Mouse (Mus musculus): ENCODE measurements at regions not wholly inside any gene's neighbourhood (a gene's known extent, or its start where the extent isn't known, plus 50 kb on each side); places are given as distances from the start of the nearest gene placed in this dataset.

GRCm38 (mm10) chr8:93655752-93656151, 120.1 kb upstream of the Ces5a start:
- Histone ChIP-seq H3K4me3 (no peak overlapping the region), H3K27me3 (replicated peaks; ENCODE audit: low read depth, poor library complexity, severe bottlenecking) (no peaks in the 10 kb centered on the region), H3K9me3 (no peaks in the 10 kb centered on the region), H3K4me1 (no peaks in the 10 kb centered on the region), H3K27ac (replicated peaks) (no peak overlapping the region), H3K36me3 (replicated peaks) (no peaks in the 10 kb centered on the region)
- WGBS = 90% methylated on average over 9 of the region's 9 CpGs
- DNase-seq (ENCODE audit: low spot score) = no peak

DNA sequence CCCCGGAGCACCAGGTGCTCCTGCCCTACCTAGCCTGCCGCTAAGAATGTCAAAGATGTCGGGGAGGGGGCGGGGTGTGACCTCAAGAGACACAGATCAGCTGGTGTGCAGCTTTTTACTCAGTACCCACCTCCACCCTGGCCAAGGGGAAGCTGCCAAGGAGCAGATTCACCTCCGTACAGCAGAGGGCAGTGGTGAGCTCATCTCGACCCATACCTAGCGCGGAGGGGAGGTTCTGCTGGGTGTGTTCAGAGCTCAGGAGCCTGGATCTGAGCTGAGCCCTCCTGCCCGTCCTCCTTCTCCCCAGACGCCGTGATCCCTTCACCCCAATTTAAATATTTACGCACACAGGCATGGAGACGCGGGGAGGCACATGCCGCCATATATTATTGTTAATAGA, 126.1 kb upstream of the Ces5a start:
- Histone ChIP-seq H3K27ac (replicated peaks) (no peak overlapping the region), H3K4me1 (peaks cover 13% of the 10 kb centered on the region), H3K27me3 (replicated peaks; ENCODE audit: low read depth, poor library complexity, severe bottlenecking) (no peaks in the 10 kb centered on the region), H3K4me3 (peak overlapping the region; percentile 41), H3K36me3 (replicated peaks) (no peaks in the 10 kb centered on the region), H3K9me3 (no peaks in the 10 kb centered on the region)
- DNase-seq (ENCODE audit: low spot score) = peak; percentile 87
- 2% methylated on average over 15 of the region's 15 CpGs for WGBS

DNA sequence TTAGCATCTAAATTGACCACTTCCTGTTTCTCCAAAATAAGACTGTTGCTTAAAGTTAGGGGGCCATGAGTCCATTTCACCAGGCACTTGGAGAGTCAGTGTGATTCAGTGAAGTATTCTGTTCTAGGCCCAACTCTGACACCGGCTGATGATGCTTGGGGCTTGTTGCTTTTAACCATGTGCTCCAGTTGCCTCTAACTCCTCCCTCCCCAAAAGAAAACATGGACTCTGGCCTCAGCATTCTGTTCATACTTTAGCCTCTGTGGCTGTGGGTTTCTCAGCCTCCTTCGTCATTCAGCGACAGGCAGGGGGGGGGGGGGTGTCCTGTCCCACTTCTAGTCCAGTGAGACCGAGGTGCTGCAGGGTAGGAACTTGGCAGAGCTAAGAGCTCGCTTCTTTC, 126.6 kb upstream of the Ces5a start:
- H3K9me3 ChIP-seq = no peaks in the 10 kb centered on the region
- H3K4me3 ChIP-seq = peak overlapping the region; percentile 41
- WGBS = 74% methylated on average over 5 of the region's 5 CpGs
- peaks cover 13% of the 10 kb centered on the region for H3K4me1 ChIP-seq
- no peak overlapping the region for H3K27ac ChIP-seq (replicated peaks)
- H3K27me3 ChIP-seq (replicated peaks; ENCODE audit: low read depth, poor library complexity, severe bottlenecking) = no peaks in the 10 kb centered on the region
- no peaks in the 10 kb centered on the region for H3K36me3 ChIP-seq (replicated peaks)
- DNase-seq (ENCODE audit: low spot score) = no peak

- H3K27ac ChIP-seq (replicated peaks) = no peak overlapping the region
- no peaks in the 10 kb centered on the region for H3K36me3 ChIP-seq (replicated peaks)
- 86% methylated on average over 4 of the region's 4 CpGs for WGBS
- peaks cover 19% of the 10 kb centered on the region for H3K4me1 ChIP-seq
- DNase-seq (ENCODE audit: low spot score) = no peak
- no peaks in the 10 kb centered on the region for H3K9me3 ChIP-seq
- no peaks in the 10 kb centered on the region for H3K27me3 ChIP-seq (replicated peaks; ENCODE audit: low read depth, poor library complexity, severe bottlenecking)
- H3K4me3 ChIP-seq = no peak overlapping the region
Measured at GRCm38 (mm10) chr8:93663851-93664250, 128.2 kb upstream of the Ces5a start.

GRCm38 (mm10) chr8:93668306-93668705, 132.7 kb upstream of the Ces5a start:
- no peaks in the 10 kb centered on the region for H3K27me3 ChIP-seq (replicated peaks; ENCODE audit: low read depth, poor library complexity, severe bottlenecking)
- 47% methylated on average over 7 of the region's 7 CpGs for WGBS

DNA sequence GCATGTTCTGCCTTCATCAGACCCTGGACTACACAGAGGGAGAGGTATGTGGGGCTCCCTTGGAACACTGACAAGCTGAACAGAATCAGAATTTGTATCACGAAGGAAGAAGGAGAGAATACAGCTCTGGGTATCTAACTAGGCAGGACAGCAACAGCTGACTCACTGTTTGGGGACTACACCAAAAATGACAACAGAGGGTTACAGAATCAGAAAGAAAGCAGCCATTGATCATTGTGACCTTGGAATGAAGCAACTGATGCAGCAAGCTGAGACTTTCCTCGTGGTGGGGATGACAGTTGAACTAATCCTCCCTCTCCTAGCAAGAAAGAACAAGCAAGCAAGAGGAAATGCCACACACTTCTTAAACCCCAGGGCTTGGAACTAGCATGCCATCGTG, 135.0 kb upstream of the Gnao1 start:
- Histone ChIP-seq H3K27ac (replicated peaks) (no peak overlapping the region), H3K4me3 (no peak overlapping the region), H3K9me3 (no peaks in the 10 kb centered on the region), H3K4me1 (no peaks in the 10 kb centered on the region), H3K27me3 (replicated peaks; ENCODE audit: low read depth, poor library complexity, severe bottlenecking) (no peaks in the 10 kb centered on the region), H3K36me3 (replicated peaks) (no peaks in the 10 kb centered on the region)
- no peak for DNase-seq (ENCODE audit: low spot score)
- 62% methylated on average over 3 of the region's 3 CpGs for WGBS

More at GRCm38 (mm10) chr8:93668306-93668705, 132.7 kb upstream of the Ces5a start:
- H3K27ac ChIP-seq (replicated peaks) = no peak overlapping the region
- no peak overlapping the region for H3K4me3 ChIP-seq
- DNase-seq (ENCODE audit: low spot score) = peak; percentile 20
- no peaks in the 10 kb centered on the region for H3K36me3 ChIP-seq (replicated peaks)
- H3K9me3 ChIP-seq = no peaks in the 10 kb centered on the region
- H3K4me1 ChIP-seq = peaks cover 7% of the 10 kb centered on the region

DNA sequence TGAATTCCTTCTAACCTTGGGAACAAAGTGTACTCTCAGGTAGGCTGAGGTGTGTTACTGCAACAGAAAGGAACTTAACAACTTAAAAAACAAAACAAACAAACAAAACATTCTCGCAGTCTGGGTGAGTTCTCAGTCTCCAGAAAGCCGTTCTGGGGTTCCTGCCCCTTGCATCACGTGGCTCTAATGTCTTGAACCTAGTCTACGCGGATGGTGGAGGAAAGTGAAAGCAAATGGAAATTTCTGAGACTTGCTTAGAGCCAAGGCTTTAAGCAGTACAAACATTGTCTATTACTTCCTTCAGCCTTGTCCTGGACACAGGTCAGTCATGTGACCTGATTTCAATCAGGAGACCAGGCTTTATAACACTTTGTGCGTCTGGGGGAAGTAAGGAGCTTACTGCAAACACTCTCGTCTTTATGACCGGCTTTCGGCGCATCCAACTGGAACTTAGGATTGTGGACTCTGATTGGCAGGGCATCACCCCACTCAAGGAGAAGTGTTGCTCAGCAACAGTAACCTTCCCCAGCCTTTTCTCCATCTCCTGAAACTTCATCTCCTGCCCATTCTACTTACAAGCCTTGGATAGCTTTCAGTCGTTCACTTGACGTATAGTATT, 125.9 kb upstream of the Gnao1 start:
- WGBS = 88% methylated on average over 12 of the region's 12 CpGs
- Histone ChIP-seq H3K36me3 (replicated peaks) (no peaks in the 10 kb centered on the region), H3K4me1 (no peaks in the 10 kb centered on the region), H3K4me3 (no peak overlapping the region), H3K27ac (replicated peaks) (no peak overlapping the region), H3K27me3 (replicated peaks; ENCODE audit: low read depth, poor library complexity, severe bottlenecking) (no peaks in the 10 kb centered on the region), H3K9me3 (no peaks in the 10 kb centered on the region)
- DNase-seq (ENCODE audit: low spot score) = no peak

GRCm38 (mm10) chr8:93684392-93684791, 125.4 kb upstream of the Gnao1 start:
- WGBS = 95% methylated on average over 6 of the region's 6 CpGs
- Histone ChIP-seq H3K4me1 (0 out of 2 replicates have a peak, but pooled peaks cover 3% of the 10 kb centered on the region), H3K4me3 (no peak overlapping the region), H3K27me3 (replicated peaks; ENCODE audit: low read depth, poor library complexity, severe bottlenecking) (no peaks in the 10 kb centered on the region), H3K27ac (replicated peaks) (no peak overlapping the region), H3K36me3 (replicated peaks) (no peaks in the 10 kb centered on the region), H3K9me3 (no peaks in the 10 kb centered on the region)
- DNase-seq (ENCODE audit: low spot score) = no peak

GRCm38 (mm10) chr8:93688845-93689244, 120.9 kb upstream of the Gnao1 start:
- H3K27me3 ChIP-seq (replicated peaks; ENCODE audit: low read depth, poor library complexity, severe bottlenecking) = no peaks in the 10 kb centered on the region
- no peak overlapping the region for H3K27ac ChIP-seq (replicated peaks)
- no peaks in the 10 kb centered on the region for H3K36me3 ChIP-seq (replicated peaks)
- no peak overlapping the region for H3K4me3 ChIP-seq
- 66% methylated on average over 7 of the region's 7 CpGs for WGBS
- 0 out of 2 replicates have a peak, but pooled peaks cover 3% of the 10 kb centered on the region for H3K4me1 ChIP-seq
- no peaks in the 10 kb centered on the region for H3K9me3 ChIP-seq
- no peak for DNase-seq (ENCODE audit: low spot score)

- 91% methylated on average over 4 of the region's 4 CpGs for WGBS
- no peak for DNase-seq (ENCODE audit: low spot score)
- H3K9me3 ChIP-seq = no peaks in the 10 kb centered on the region
Measured at GRCm38 (mm10) chr8:93689832-93690471, 119.8 kb upstream of the Gnao1 start.

DNA sequence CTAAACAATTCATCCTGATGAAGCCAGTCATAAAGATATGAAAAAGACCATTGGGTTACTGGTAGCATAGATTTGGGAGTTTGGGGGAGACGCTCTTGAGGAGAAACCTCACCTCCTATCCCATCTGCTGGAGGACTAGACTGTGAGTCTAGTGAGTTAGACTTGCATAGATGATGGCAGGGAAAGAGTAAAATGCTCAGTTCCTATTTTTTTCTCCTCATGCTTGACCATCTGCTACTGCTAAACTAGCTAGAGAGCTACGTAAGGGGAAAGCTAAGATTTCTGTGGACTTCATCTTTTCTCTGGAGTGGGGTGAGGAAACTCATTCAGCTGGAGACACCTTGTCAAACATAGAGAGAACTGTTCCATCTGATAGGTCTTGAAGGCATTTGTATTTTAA, 118.4 kb upstream of the Gnao1 start:
- H3K36me3 ChIP-seq (replicated peaks) = no peaks in the 10 kb centered on the region
- H3K9me3 ChIP-seq = no peaks in the 10 kb centered on the region
- no peak overlapping the region for H3K27ac ChIP-seq (replicated peaks)
- H3K4me1 ChIP-seq = 0 out of 2 replicates have a peak, but pooled peaks cover 3% of the 10 kb centered on the region
- 92% methylated on average over 2 of the region's 2 CpGs for WGBS
- no peak for DNase-seq (ENCODE audit: low spot score)
- no peaks in the 10 kb centered on the region for H3K27me3 ChIP-seq (replicated peaks; ENCODE audit: low read depth, poor library complexity, severe bottlenecking)
- no peak overlapping the region for H3K4me3 ChIP-seq

More at GRCm38 (mm10) chr8:93689832-93690471, 119.8 kb upstream of the Gnao1 start:
- H3K4me3 ChIP-seq = no peak overlapping the region
- H3K27me3 ChIP-seq (replicated peaks; ENCODE audit: low read depth, poor library complexity, severe bottlenecking) = no peaks in the 10 kb centered on the region
- 0 out of 2 replicates have a peak, but pooled peaks cover 3% of the 10 kb centered on the region for H3K4me1 ChIP-seq
- no peak overlapping the region for H3K27ac ChIP-seq (replicated peaks)
- no peaks in the 10 kb centered on the region for H3K36me3 ChIP-seq (replicated peaks)

GRCm38 (mm10) chr8:93691826-93692225, 117.9 kb upstream of the Gnao1 start:
- WGBS = 78% methylated on average over 2 of the region's 2 CpGs
- no peak for DNase-seq (ENCODE audit: low spot score)
- H3K27me3 ChIP-seq (replicated peaks; ENCODE audit: low read depth, poor library complexity, severe bottlenecking) = no peaks in the 10 kb centered on the region

GRCm38 (mm10) chr8:93697206-93697605, 112.6 kb upstream of the Gnao1 start:
- Histone ChIP-seq H3K27me3 (replicated peaks; ENCODE audit: low read depth, poor library complexity, severe bottlenecking) (no peaks in the 10 kb centered on the region), H3K4me3 (no peak overlapping the region), H3K4me1 (no peaks in the 10 kb centered on the region), H3K9me3 (no peaks in the 10 kb centered on the region), H3K27ac (replicated peaks) (no peak overlapping the region), H3K36me3 (replicated peaks) (no peaks in the 10 kb centered on the region)
- DNase-seq (ENCODE audit: low spot score) = no peak
- 77% methylated on average over 7 of the region's 7 CpGs for WGBS

More at GRCm38 (mm10) chr8:93691826-93692225, 117.9 kb upstream of the Gnao1 start:
- Histone ChIP-seq H3K27ac (replicated peaks) (no peak overlapping the region), H3K9me3 (no peaks in the 10 kb centered on the region), H3K4me3 (no peak overlapping the region), H3K4me1 (0 out of 2 replicates have a peak, but pooled peaks cover 3% of the 10 kb centered on the region), H3K36me3 (replicated peaks) (no peaks in the 10 kb centered on the region)
